Mouse (Mus musculus) stomach, embryonic 14.5 days (tissue): ENCODE measurements at regions not wholly inside any gene's neighbourhood (a gene's known extent, or its start where the extent isn't known, plus 50 kb on each side); places are given as distances from the start of the nearest gene placed in this dataset.

Experiments
- ATAC-seq: fragments of 200-750 bp; cut with Nextera tagmentation; 2 replicates; pipeline ENCODE4 v1.8.0; 2017; ENCODE audit warnings: low read depth, moderate TSS enrichment; ENCODE audit not compliant: insufficient number of reproducible peaks, insufficient read depth, low FRiP score
- H3K27ac ChIP-seq: fragments of 300-500 bp; sonication (generic); 2 replicates; pipeline ENCODE4 v1.5.1; 2014; ENCODE audit warnings: mild to moderate bottlenecking, low read length, moderate library complexity, mixed read lengths
- H3K27me3 ChIP-seq: fragments of 300-500 bp; sonication (generic); 2 replicates; pipeline ENCODE4 v1.6.1; 2014; ENCODE audit warnings: low read length, control low read depth, mixed read lengths; ENCODE audit not compliant: control insufficient read depth, insufficient read depth
- H3K36me3 ChIP-seq: fragments of 300-500 bp; sonication (generic); 2 replicates; pipeline ENCODE4 v1.6.1; 2014; ENCODE audit warnings: mild to moderate bottlenecking, control low read depth, low read length, moderate library complexity, mixed read lengths; ENCODE audit not compliant: control insufficient read depth, insufficient read depth
- H3K4me1 ChIP-seq: fragments of 300-500 bp; sonication (generic); 2 replicates; pipeline ENCODE4 v1.6.1; 2014; ENCODE audit warnings: low read length, control low read depth, mixed read lengths; ENCODE audit not compliant: control insufficient read depth, insufficient read depth
- H3K4me2 ChIP-seq: fragments of 300-500 bp; sonication (generic); replicated peaks from 2 replicates; pipeline ENCODE4 v1.6.1; 2014; ENCODE audit warnings: low read depth, low read length, control low read depth
- H3K4me3 ChIP-seq: fragments of 300-500 bp; sonication (generic); 2 replicates; pipeline ENCODE4 v1.5.1; 2014; ENCODE audit warnings: low read depth, low read length, control low read depth
- H3K9ac ChIP-seq: fragments of 300-500 bp; sonication (generic); replicated peaks from 2 replicates; pipeline ENCODE4 v1.6.1; 2014; ENCODE audit warnings: low read depth, mild to moderate bottlenecking, control low read depth, low read length, moderate library complexity, mixed read lengths
- H3K9me3 ChIP-seq: fragments of 300-500 bp; sonication (generic); 2 replicates; pipeline ENCODE4 v1.6.1; 2016; ENCODE audit warnings: low read depth, low read length, control low read depth; ENCODE audit not compliant: control insufficient read depth
- WGBS: fragments of 180-500 bp; shearing (Covaris S2); extraction: QIAGEN DNeasy Blood & Tissue Kit; methylation state at CpG from one replicate; pipeline ENCODE4 v1.1.7; 2014; 5-methylcytosine and 5-hydroxymethylcytosine counted together

- no peaks in the 10 kb centered on the region for H3K9me3 ChIP-seq
- no peaks in the 10 kb centered on the region for H3K27me3 ChIP-seq
- H3K4me3 ChIP-seq, result no peak overlapping the region
- H3K4me2 ChIP-seq, result no peak overlapping the region
- 78% methylated on average over 8 of the region's 8 CpGs for WGBS
- no peak overlapping the region for H3K27ac ChIP-seq
- no peak for ATAC-seq
- no peaks in the 10 kb centered on the region for H3K4me1 ChIP-seq
- no peak overlapping the region for H3K9ac ChIP-seq
- H3K36me3 ChIP-seq, result no peaks in the 10 kb centered on the region
Observed at GRCm38 (mm10) chr17:88337649-88338404, 102.7 kb upstream of the Foxn2 start.

GRCm38 (mm10) chr17:88341141-88341540 is 99.4 kb upstream of the Foxn2 start:
- H3K27ac ChIP-seq, result no peak overlapping the region
- no peaks in the 10 kb centered on the region for H3K9me3 ChIP-seq
- no peak overlapping the region for H3K4me2 ChIP-seq
- H3K4me3 ChIP-seq, result no peak overlapping the region
- no peaks in the 10 kb centered on the region for H3K36me3 ChIP-seq
- H3K4me1 ChIP-seq, result no peaks in the 10 kb centered on the region
- no peak overlapping the region for H3K9ac ChIP-seq
- WGBS, result 62% methylated on average over 5 of the region's 5 CpGs
- no peak for ATAC-seq
- H3K27me3 ChIP-seq, result no peaks in the 10 kb centered on the region

- WGBS, result 70% methylated on average over 5 of the region's 5 CpGs
- Histone ChIP-seq H3K36me3 (no peaks in the 10 kb centered on the region), H3K4me2 (no peak overlapping the region), H3K27ac (no peak overlapping the region), H3K9ac (no peak overlapping the region), H3K4me1 (no peaks in the 10 kb centered on the region), H3K4me3 (no peak overlapping the region), H3K27me3 (no peaks in the 10 kb centered on the region), H3K9me3 (no peaks in the 10 kb centered on the region)
- ATAC-seq, result no peak
Observed at GRCm38 (mm10) chr17:88341599-88341998, 98.9 kb upstream of the Foxn2 start.

GRCm38 (mm10) chr17:88343091-88343783 is 97.3 kb upstream of the Foxn2 start:
- no peak for ATAC-seq
- H3K27ac ChIP-seq, result no peak overlapping the region
- no peaks in the 10 kb centered on the region for H3K9me3 ChIP-seq
- no peak overlapping the region for H3K4me2 ChIP-seq
- 77% methylated on average over 17 of the region's 17 CpGs for WGBS
- H3K36me3 ChIP-seq, result no peaks in the 10 kb centered on the region
- H3K4me1 ChIP-seq, result no peaks in the 10 kb centered on the region
- no peak overlapping the region for H3K4me3 ChIP-seq
- no peaks in the 10 kb centered on the region for H3K27me3 ChIP-seq
- H3K9ac ChIP-seq, result no peak overlapping the region

- H3K9ac ChIP-seq, result no peak overlapping the region
- no peak overlapping the region for H3K27ac ChIP-seq
- no peaks in the 10 kb centered on the region for H3K27me3 ChIP-seq
- H3K4me2 ChIP-seq, result no peak overlapping the region
- H3K4me1 ChIP-seq, result no peaks in the 10 kb centered on the region
- no peak overlapping the region for H3K4me3 ChIP-seq
- H3K9me3 ChIP-seq, result no peaks in the 10 kb centered on the region
- no peak for ATAC-seq
- 84% methylated on average over 9 of the region's 9 CpGs for WGBS
- H3K36me3 ChIP-seq, result no peaks in the 10 kb centered on the region
Observed at GRCm38 (mm10) chr17:88345433-88345832, 95.1 kb upstream of the Foxn2 start.

- Histone ChIP-seq H3K4me2 (no peak overlapping the region), H3K9ac (no peak overlapping the region), H3K4me3 (no peak overlapping the region), H3K4me1 (no peaks in the 10 kb centered on the region), H3K27ac (no peak overlapping the region), H3K9me3 (no peaks in the 10 kb centered on the region), H3K27me3 (no peaks in the 10 kb centered on the region), H3K36me3 (no peaks in the 10 kb centered on the region)
- ATAC-seq, result no peak
- WGBS, result 70% methylated on average over 3 of the region's 3 CpGs
Observed at GRCm38 (mm10) chr17:88346896-88347295, 93.6 kb upstream of the Foxn2 start.

GRCm38 (mm10) chr17:88349825-88350460 is 90.6 kb upstream of the Foxn2 start:
- WGBS, result 86% methylated on average over 5 of the region's 5 CpGs

GRCm38 (mm10) chr17:88350986-88351385 is 89.5 kb upstream of the Foxn2 start:
- Histone ChIP-seq H3K27me3 (no peaks in the 10 kb centered on the region), H3K4me3 (no peak overlapping the region), H3K4me2 (no peak overlapping the region), H3K4me1 (no peaks in the 10 kb centered on the region), H3K27ac (no peak overlapping the region), H3K36me3 (no peaks in the 10 kb centered on the region), H3K9ac (no peak overlapping the region), H3K9me3 (no peaks in the 10 kb centered on the region)
- WGBS, result 68% methylated on average over 5 of the region's 5 CpGs
- ATAC-seq, result no peak

More at GRCm38 (mm10) chr17:88349825-88350460, 90.6 kb upstream of the Foxn2 start:
- no peaks in the 10 kb centered on the region for H3K27me3 ChIP-seq
- ATAC-seq, result no peak
- no peak overlapping the region for H3K4me2 ChIP-seq
- no peak overlapping the region for H3K9ac ChIP-seq
- H3K27ac ChIP-seq, result no peak overlapping the region
- no peak overlapping the region for H3K4me3 ChIP-seq
- H3K36me3 ChIP-seq, result no peaks in the 10 kb centered on the region
- no peaks in the 10 kb centered on the region for H3K4me1 ChIP-seq
- H3K9me3 ChIP-seq, result no peaks in the 10 kb centered on the region
